Mouse (Mus musculus): ENCODE results near the gene Tspyl3. TPM values are rescaled to one million over a fixed set of nuclear protein-coding genes. Genes with fewer than 3 reads are reported as not detected.

Tspyl3 gene
- polyA plus RNA-seq, 1 experiment = 0.08 TPM

DNA sequence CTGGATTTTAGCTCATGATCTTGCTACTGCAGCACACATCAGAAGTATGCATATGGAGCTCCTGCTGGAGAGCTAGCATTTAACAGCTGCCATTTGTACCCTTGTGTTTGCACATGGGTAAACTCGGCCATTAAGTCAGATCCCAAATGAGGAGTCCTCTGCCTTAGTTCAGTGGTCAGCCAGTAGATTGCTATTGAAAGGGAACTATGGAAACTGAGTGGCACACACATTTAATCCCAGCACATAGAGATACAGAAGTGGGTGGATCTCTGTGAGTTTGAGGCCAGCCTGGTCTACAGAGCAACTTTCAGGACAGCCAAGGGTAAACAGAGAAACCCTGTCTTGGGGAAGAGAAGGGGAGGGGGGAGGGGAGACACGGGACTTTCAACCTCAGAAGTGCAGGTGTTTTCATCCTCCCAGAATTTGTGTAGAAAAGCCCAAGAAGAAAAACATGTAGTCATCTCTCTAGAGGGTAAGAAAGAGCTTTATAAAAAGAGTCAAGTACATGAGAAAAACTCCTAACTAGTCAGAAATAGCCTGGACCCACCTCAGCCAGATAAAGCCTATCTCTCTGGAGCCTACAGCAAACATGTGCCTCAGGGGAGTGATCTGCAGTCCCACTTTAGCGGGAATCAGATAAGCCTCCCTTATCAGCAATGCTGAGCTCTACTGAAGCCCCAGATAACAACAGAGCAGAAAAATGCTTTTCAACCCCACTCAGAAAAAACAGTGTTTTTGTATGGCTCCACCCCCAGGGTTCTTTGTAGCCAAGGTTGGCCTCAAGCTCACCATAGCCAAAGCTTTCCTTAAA, 34.8 kb upstream of the Tspyl3 start:
- H3K79me3 ChIP-seq (ENCODE audit: low read depth) = no peaks in the 10 kb centered on the region

DNA sequence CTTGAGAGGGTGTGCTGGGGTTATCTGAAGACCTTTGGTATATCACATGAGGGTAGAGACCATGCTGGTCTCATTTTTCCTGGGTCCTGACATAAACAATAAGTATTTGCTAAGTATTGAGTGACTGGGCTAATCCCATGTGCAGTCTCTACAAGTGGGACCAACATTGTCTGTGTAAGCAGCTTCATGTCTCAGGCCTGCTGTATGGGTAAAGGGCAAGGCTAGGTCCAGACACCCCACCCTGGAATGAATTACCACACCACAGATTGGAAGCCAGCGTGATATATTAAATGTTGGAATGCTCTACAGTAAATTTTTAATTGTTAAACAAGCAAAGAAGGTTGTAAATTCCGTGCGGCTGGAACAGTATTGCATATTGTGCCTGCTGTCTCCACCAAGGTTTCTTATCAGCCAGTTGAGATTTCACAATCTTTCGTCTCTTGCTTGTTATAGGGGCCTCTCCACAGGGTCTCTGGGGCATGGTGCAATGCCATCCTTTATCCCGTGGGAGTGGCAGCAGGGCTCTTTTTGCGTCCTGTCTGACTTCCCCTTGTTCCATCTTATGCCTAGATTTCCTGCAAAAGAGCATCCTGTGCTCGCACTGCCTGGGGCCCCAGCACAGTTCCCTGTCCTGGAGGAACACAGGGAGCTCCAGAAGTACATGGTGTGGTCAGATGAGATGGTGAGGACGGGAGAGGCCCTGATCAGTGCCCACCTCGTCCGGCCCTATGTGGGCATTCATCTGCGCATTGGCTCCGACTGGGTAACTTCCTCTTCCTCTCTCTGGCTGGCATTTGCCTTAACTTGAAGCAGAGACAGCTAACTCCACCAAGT, 34.0 kb upstream of the Tspyl3 start:
- H3K4me3 ChIP-seq (ENCODE audit: insufficient read depth, poor library complexity, severe bottlenecking) = no peak overlapping the region
- no peak for TF ChIP-seq USF1 (IDR thresholded peaks at IDR 0.05; ENCODE audit: low read depth)
- TF ChIP-seq CEBPB (IDR thresholded peaks at IDR 0.05; ENCODE audit: low read depth) = no peak
- no peak for TF ChIP-seq MYOG (IDR thresholded peaks at IDR 0.05; ENCODE audit: control insufficient read depth, extremely low read depth, insufficient read length)
- no peak for TF ChIP-seq MAX (IDR thresholded peaks at IDR 0.05)
- no peak for TF ChIP-seq FOSL1 (IDR thresholded peaks at IDR 0.05; ENCODE audit: insufficient read depth, low read length, poor library complexity, severe bottlenecking)
- TF ChIP-seq CTCF (IDR thresholded peaks at IDR 0.05; ENCODE audit: control insufficient read depth, insufficient read depth, insufficient read length) = no peak
- no peak for TF ChIP-seq MYOD1 (IDR thresholded peaks at IDR 0.05; ENCODE audit: control insufficient read depth, insufficient read length, low read depth)
- no peaks in the 10 kb centered on the region for H3K79me2 ChIP-seq (ENCODE audit: control insufficient read depth, insufficient read depth)
- H3K27me3 ChIP-seq (ENCODE audit: control insufficient read depth, insufficient read depth, insufficient read length) = no peaks in the 10 kb centered on the region
- H3K79me3 ChIP-seq (ENCODE audit: low read depth) = no peaks in the 10 kb centered on the region
- no peak overlapping the region for H3ac ChIP-seq (ENCODE audit: control insufficient read depth, insufficient read length, low read depth)
- peaks cover 13% of the 10 kb centered on the region for H3K36me3 ChIP-seq (ENCODE audit: control insufficient read depth, insufficient read depth)

More for the DNA sequence above, 34.8 kb upstream of the Tspyl3 start:
- Histone ChIP-seq H3ac (ENCODE audit: control insufficient read depth, insufficient read length, low read depth) (no peak overlapping the region), H3K79me2 (ENCODE audit: control insufficient read depth, insufficient read depth) (no peaks in the 10 kb centered on the region), H3K27me3 (ENCODE audit: control insufficient read depth, insufficient read depth, insufficient read length) (no peaks in the 10 kb centered on the region), H3K36me3 (ENCODE audit: control insufficient read depth, insufficient read depth) (peaks cover 13% of the 10 kb centered on the region), H3K4me3 (ENCODE audit: insufficient read depth, poor library complexity, severe bottlenecking) (no peak overlapping the region)
- TF ChIP-seq CTCF (IDR thresholded peaks at IDR 0.05; ENCODE audit: control insufficient read depth, insufficient read depth, insufficient read length) = no peak
- no peak for TF ChIP-seq MYOG (IDR thresholded peaks at IDR 0.05; ENCODE audit: control insufficient read depth, extremely low read depth, insufficient read length)
- TF ChIP-seq USF1 (IDR thresholded peaks at IDR 0.05; ENCODE audit: low read depth) = no peak
- TF ChIP-seq MYOD1 (IDR thresholded peaks at IDR 0.05; ENCODE audit: control insufficient read depth, insufficient read length, low read depth) = no peak
- TF ChIP-seq CEBPB (IDR thresholded peaks at IDR 0.05; ENCODE audit: low read depth) = no peak
- no peak for TF ChIP-seq FOSL1 (IDR thresholded peaks at IDR 0.05; ENCODE audit: insufficient read depth, low read length, poor library complexity, severe bottlenecking)
- TF ChIP-seq MAX (IDR thresholded peaks at IDR 0.05) = no peak

DNA sequence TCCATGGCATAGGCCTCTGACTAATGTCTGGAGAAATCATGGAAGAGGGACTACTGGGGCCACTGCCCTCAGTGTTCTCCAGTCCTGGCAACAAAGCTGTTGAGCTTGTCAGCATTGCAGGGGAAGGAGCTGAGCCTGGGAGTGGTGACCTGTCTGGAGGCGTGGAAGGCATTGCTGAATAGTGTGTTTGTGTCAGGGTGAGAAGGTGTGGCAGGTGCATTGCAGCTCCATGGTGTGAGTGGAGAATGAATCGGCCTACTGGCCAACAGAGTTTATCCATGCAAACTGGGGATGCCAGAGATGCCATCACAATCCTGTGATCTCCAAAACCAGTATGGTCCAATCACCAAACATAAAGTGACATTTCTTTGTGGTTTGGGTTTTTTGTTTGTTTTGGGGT, 31.4 kb upstream of the Tspyl3 start:
- no peak overlapping the region for H3K4me3 ChIP-seq (ENCODE audit: insufficient read depth, poor library complexity, severe bottlenecking)
- H3K36me3 ChIP-seq (ENCODE audit: control insufficient read depth, insufficient read depth) = peaks cover 23% of the 10 kb centered on the region
- no peak for TF ChIP-seq MAX (IDR thresholded peaks at IDR 0.05)
- TF ChIP-seq CTCF (IDR thresholded peaks at IDR 0.05; ENCODE audit: control insufficient read depth, insufficient read depth, insufficient read length) = no peak
- TF ChIP-seq USF1 (IDR thresholded peaks at IDR 0.05; ENCODE audit: low read depth) = no peak
- TF ChIP-seq MYOG (IDR thresholded peaks at IDR 0.05; ENCODE audit: control insufficient read depth, extremely low read depth, insufficient read length) = no peak
- TF ChIP-seq CEBPB (IDR thresholded peaks at IDR 0.05; ENCODE audit: low read depth) = no peak
- no peak for TF ChIP-seq FOSL1 (IDR thresholded peaks at IDR 0.05; ENCODE audit: insufficient read depth, low read length, poor library complexity, severe bottlenecking)
- TF ChIP-seq MYOD1 (IDR thresholded peaks at IDR 0.05; ENCODE audit: control insufficient read depth, insufficient read length, low read depth) = no peak
- no peak overlapping the region for H3ac ChIP-seq (ENCODE audit: control insufficient read depth, insufficient read length, low read depth)
- H3K79me2 ChIP-seq (ENCODE audit: control insufficient read depth, insufficient read depth) = no peaks in the 10 kb centered on the region
- H3K27me3 ChIP-seq (ENCODE audit: control insufficient read depth, insufficient read depth, insufficient read length) = no peaks in the 10 kb centered on the region
- H3K79me3 ChIP-seq (ENCODE audit: low read depth) = no peaks in the 10 kb centered on the region

DNA sequence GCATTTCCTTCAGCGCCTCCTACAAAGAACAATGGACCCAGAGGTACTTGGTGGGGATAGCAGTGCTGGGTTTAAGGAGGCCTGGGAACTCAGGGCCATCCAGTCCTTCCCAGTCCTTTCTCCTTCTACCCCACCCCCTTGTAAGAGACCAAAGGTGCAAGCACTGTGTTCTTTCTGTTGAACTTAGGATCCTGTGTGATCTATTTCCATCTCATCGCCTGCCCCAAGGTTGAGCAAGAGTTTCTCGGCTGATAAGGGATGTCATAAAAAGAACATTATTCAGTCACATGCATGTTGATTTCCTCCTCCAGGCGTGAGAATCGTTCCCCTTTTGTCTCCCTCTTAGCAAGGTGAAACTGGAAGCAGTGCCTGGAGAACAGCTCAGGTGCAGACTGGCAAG, 24.5 kb upstream of the Tspyl3 start:
- Histone ChIP-seq H3K4me3 (ENCODE audit: insufficient read depth, poor library complexity, severe bottlenecking) (no peak overlapping the region), H3K27me3 (ENCODE audit: control insufficient read depth, insufficient read depth, insufficient read length) (no peaks in the 10 kb centered on the region), H3K79me3 (ENCODE audit: low read depth) (no peaks in the 10 kb centered on the region), H3K79me2 (ENCODE audit: control insufficient read depth, insufficient read depth) (no peaks in the 10 kb centered on the region), H3ac (ENCODE audit: control insufficient read depth, insufficient read length, low read depth) (no peak overlapping the region), H3K36me3 (ENCODE audit: control insufficient read depth, insufficient read depth) (peaks cover 47% of the 10 kb centered on the region)
- TF ChIP-seq FOSL1 (IDR thresholded peaks at IDR 0.05; ENCODE audit: insufficient read depth, low read length, poor library complexity, severe bottlenecking) (no peak), USF1 (IDR thresholded peaks at IDR 0.05; ENCODE audit: low read depth) (no peak), MYOD1 (IDR thresholded peaks at IDR 0.05; ENCODE audit: control insufficient read depth, insufficient read length, low read depth) (no peak), MYOG (IDR thresholded peaks at IDR 0.05; ENCODE audit: control insufficient read depth, extremely low read depth, insufficient read length) (no peak), CEBPB (IDR thresholded peaks at IDR 0.05; ENCODE audit: low read depth) (no peak), MAX (IDR thresholded peaks at IDR 0.05) (no peak), CTCF (IDR thresholded peaks at IDR 0.05; ENCODE audit: control insufficient read depth, insufficient read depth, insufficient read length) (no peak)

DNA sequence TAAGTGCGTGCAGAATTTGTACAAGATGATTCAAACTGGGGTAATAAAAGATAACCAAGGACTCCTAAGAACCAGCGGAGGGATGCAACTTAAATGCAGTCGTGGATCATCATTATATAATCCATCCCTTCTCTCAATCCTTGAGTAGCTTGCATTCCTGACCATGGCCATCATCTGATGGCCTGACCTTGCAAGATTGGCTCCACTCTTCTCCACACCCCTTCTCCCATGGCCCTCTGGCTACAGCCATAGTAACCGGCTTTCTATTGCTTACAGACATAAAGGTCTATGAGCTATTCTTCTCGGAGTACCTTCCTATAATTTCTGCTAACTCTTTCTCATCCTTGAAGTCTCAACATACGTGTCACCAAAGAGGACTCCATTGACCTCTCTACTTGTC, 16.9 kb upstream of the Tspyl3 start:
- H3K36me3 ChIP-seq (ENCODE audit: control insufficient read depth, insufficient read depth) = peaks cover 20% of the 10 kb centered on the region
- H3K79me2 ChIP-seq (ENCODE audit: control insufficient read depth, insufficient read depth) = peaks cover 64% of the 10 kb centered on the region
- H3ac ChIP-seq (ENCODE audit: control insufficient read depth, insufficient read length, low read depth) = peak overlapping the region; percentile 3
- H3K27me3 ChIP-seq (ENCODE audit: control insufficient read depth, insufficient read depth, insufficient read length) = no peaks in the 10 kb centered on the region
- H3K4me3 ChIP-seq (ENCODE audit: insufficient read depth, poor library complexity, severe bottlenecking) = peak overlapping the region; percentile 83
- no peak for TF ChIP-seq MAX (IDR thresholded peaks at IDR 0.05)
- TF ChIP-seq USF1 (IDR thresholded peaks at IDR 0.05; ENCODE audit: low read depth) = no peak
- TF ChIP-seq MYOG (IDR thresholded peaks at IDR 0.05; ENCODE audit: control insufficient read depth, extremely low read depth, insufficient read length) = no peak
- TF ChIP-seq CEBPB (IDR thresholded peaks at IDR 0.05; ENCODE audit: low read depth) = no peak
- no peak for TF ChIP-seq FOSL1 (IDR thresholded peaks at IDR 0.05; ENCODE audit: insufficient read depth, low read length, poor library complexity, severe bottlenecking)
- TF ChIP-seq CTCF (IDR thresholded peaks at IDR 0.05; ENCODE audit: control insufficient read depth, insufficient read depth, insufficient read length) = no peak
- TF ChIP-seq MYOD1 (IDR thresholded peaks at IDR 0.05; ENCODE audit: control insufficient read depth, insufficient read length, low read depth) = no peak
- peaks cover 33% of the 10 kb centered on the region for H3K79me3 ChIP-seq (ENCODE audit: low read depth)

Data from C2C12 (cell line).